Mouse (Mus musculus): Measurements from ENCODE around the gene Nudt3. TPM values are rescaled to one million over a fixed set of nuclear protein-coding genes. Genes with fewer than 3 reads are reported as not detected.

The Nudt3 gene
- polyA plus RNA-seq, 1 experiment from 2014 or later = 227 TPM

Other genes starting within 250 kb of the Nudt3 start
- 5.8 and 6.1 TPM in 2 replicates for gene Grm4, start 102.1 kb downstream of the Nudt3 start, polyA plus RNA-seq (2015; fragmentation: Nextera tagmentation; extraction: Ambion mirVana)
- gene Hmga1, start 67.0 kb downstream of the Nudt3 start, polyA plus RNA-seq (2015; fragmentation: Nextera tagmentation; extraction: Ambion mirVana) = 120 and 124 TPM in 2 replicates
- gene AI413582, start 57.7 kb downstream of the Nudt3 start, polyA plus RNA-seq (2015; fragmentation: Nextera tagmentation; extraction: Ambion mirVana) = 33.4 and 36.8 TPM in 2 replicates
- not detected in 2 replicates for gene RPS10-NUDT3, start 11.7 kb upstream of the Nudt3 start, polyA plus RNA-seq (2015; fragmentation: Nextera tagmentation; extraction: Ambion mirVana)
- 570 and 610 TPM in 2 replicates for gene Rps10, start 13.2 kb upstream of the Nudt3 start, polyA plus RNA-seq (2015; fragmentation: Nextera tagmentation; extraction: Ambion mirVana)
- gene Pacsin1, start 32.0 kb upstream of the Nudt3 start, polyA plus RNA-seq (2015; fragmentation: Nextera tagmentation; extraction: Ambion mirVana) = 19.9 and 23.6 TPM in 2 replicates
- 0.90 and 1.3 TPM in 2 replicates for gene Spdef, start 105.5 kb upstream of the Nudt3 start, polyA plus RNA-seq (2015; fragmentation: Nextera tagmentation; extraction: Ambion mirVana)
- gene D17Wsu92e, start 197.2 kb upstream of the Nudt3 start, polyA plus RNA-seq (2015; fragmentation: Nextera tagmentation; extraction: Ambion mirVana) = 9.6 and 9.7 TPM in 2 replicates
- gene Snrpc, start 214.7 kb upstream of the Nudt3 start, polyA plus RNA-seq (2015; fragmentation: Nextera tagmentation; extraction: Ambion mirVana) = 304 and 309 TPM in 2 replicates
- 6.6 and 7.3 TPM in 2 replicates for gene Uhrf1bp1, start 232.9 kb upstream of the Nudt3 start, polyA plus RNA-seq (2015; fragmentation: Nextera tagmentation; extraction: Ambion mirVana)

All from midbrain, embryonic 13.5 days (tissue).